Mouse (Mus musculus): ENCODE results near the gene Rab27a.

- no peak for TF ChIP-seq CTCF (IDR thresholded peaks at IDR 0.05; ENCODE audit: control insufficient read depth, insufficient read depth, insufficient replicate concordance, low read depth, low read length)
- no peak for TF ChIP-seq POLR2A (IDR thresholded peaks at IDR 0.05; ENCODE audit: control insufficient read depth, low read depth, low read length)
Measured at GRCm38 (mm10) chr9:73031421-73031820, 13.2 kb upstream of the Rab27a start.

Measured in testis, adult 2 months (tissue).